Mouse (Mus musculus): Measurements from ENCODE around the gene Abcg1. TPM values are rescaled to one million over a fixed set of nuclear protein-coding genes. Genes with fewer than 3 reads are reported as not detected.

The Abcg1 gene
- polyA plus RNA-seq, 1 experiment from 2014 or later, result 9.2 TPM

- H3K4me3 ChIP-seq, result no peak overlapping the region
- H3K27me3 ChIP-seq, result no peaks in the 10 kb centered on the region
- no peak for ATAC-seq (ENCODE audit: low FRiP score, low read depth)
- no peak overlapping the region for H3K9ac ChIP-seq
- 54% methylated on average over 9 of the region's 9 CpGs for WGBS
- H3K36me3 ChIP-seq, result no peaks in the 10 kb centered on the region; the same call in 1 of the 2 replicates
- H3K9me3 ChIP-seq, result no peaks in the 10 kb centered on the region
- peaks cover 9% of the 10 kb centered on the region; the same call in 1 of the 2 replicates for H3K4me1 ChIP-seq
- H3K27ac ChIP-seq, result no peak overlapping the region
- no peak overlapping the region for H3K4me2 ChIP-seq (replicated peaks)
Observed at GRCm38 (mm10) chr17:31113191-31113856, 55.8 kb downstream of the Abcg1 start.

GRCm38 (mm10) chr17:31116063-31116462 is 58.6 kb downstream of the Abcg1 start:
- Histone ChIP-seq H3K4me1 (peaks cover 9% of the 10 kb centered on the region; the same call in 1 of the 2 replicates), H3K9me3 (no peaks in the 10 kb centered on the region), H3K27me3 (no peaks in the 10 kb centered on the region), H3K36me3 (no peaks in the 10 kb centered on the region; the same call in 1 of the 2 replicates), H3K4me3 (no peak overlapping the region), H3K4me2 (replicated peaks) (no peak overlapping the region), H3K9ac (no peak overlapping the region), H3K27ac (no peak overlapping the region)
- 60% methylated on average over 6 of the region's 6 CpGs for WGBS
- no peak for ATAC-seq (ENCODE audit: low FRiP score, low read depth)

GRCm38 (mm10) chr17:31117946-31118345 is 60.5 kb downstream of the Abcg1 start:
- no peak overlapping the region for H3K27ac ChIP-seq
- H3K4me1 ChIP-seq, result peaks cover 7% of the 10 kb centered on the region; the same call in 1 of the 2 replicates
- no peak overlapping the region for H3K9ac ChIP-seq
- ATAC-seq (ENCODE audit: low FRiP score, low read depth), result no peak
- WGBS, result 79% methylated on average over 5 of the region's 5 CpGs
- no peaks in the 10 kb centered on the region for H3K27me3 ChIP-seq
- no peak overlapping the region for H3K4me2 ChIP-seq (replicated peaks)
- H3K36me3 ChIP-seq, result no peaks in the 10 kb centered on the region
- no peaks in the 10 kb centered on the region for H3K9me3 ChIP-seq
- H3K4me3 ChIP-seq, result no peak overlapping the region

DNA sequence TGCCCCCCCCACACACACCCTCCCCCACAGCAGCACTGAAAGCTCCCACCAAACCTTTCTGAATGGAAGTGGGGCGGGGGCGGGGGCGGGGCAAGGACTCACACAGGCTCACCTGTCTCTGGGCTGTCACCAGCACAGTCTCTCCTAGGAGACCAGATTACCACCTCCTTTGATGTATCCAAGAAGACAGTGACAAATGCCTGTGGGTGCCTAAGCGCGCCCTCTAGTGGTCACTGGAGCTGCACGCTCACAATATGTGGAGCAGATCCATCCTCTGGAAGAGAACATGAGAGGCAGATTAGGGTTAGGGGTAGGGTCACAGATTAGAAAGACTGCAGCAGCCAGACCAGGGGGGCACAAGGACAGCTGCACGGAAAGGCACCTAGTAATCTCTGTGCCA is 62.0 kb downstream of the Abcg1 start:
- Histone ChIP-seq H3K27ac (no peak overlapping the region), H3K27me3 (no peaks in the 10 kb centered on the region), H3K36me3 (no peaks in the 10 kb centered on the region), H3K4me1 (no peaks in the 10 kb centered on the region), H3K9me3 (peaks cover 5% of the 10 kb centered on the region; the same call in 1 of the 2 replicates), H3K4me2 (replicated peaks) (no peak overlapping the region), H3K4me3 (no peak overlapping the region), H3K9ac (no peak overlapping the region)
- 0 out of 2 replicates have a peak, but pooled peaks have one; percentile 32 for ATAC-seq (ENCODE audit: low FRiP score, low read depth)
- 10% methylated on average over 7 of the region's 7 CpGs for WGBS

DNA sequence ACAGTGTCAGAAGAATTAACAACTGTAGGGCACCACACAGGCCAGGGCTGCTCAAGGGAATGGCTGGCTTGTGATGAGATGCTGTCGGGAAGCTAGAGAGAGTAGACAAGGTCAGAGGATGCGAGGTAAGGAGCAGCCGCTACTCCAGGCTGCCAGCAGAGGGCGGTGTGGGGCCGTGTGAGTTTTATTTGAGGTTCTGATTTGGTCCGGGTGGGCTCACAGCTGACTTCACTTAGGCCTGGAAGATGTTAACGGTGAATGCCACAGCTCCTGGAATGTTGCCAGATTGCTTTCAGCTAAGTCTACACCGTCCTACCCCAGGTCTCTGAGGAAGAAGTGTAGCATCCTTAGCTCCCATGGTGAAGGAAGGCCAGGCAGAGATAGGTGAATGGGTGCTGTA is 64.5 kb downstream of the Abcg1 start:
- Histone ChIP-seq H3K27ac (no peak overlapping the region), H3K27me3 (no peaks in the 10 kb centered on the region), H3K9me3 (peaks cover 5% of the 10 kb centered on the region; the same call in 1 of the 2 replicates), H3K36me3 (no peaks in the 10 kb centered on the region), H3K4me2 (replicated peaks) (no peak overlapping the region), H3K4me1 (peaks cover 5% of the 10 kb centered on the region; the same call in 1 of the 2 replicates), H3K4me3 (no peak overlapping the region), H3K9ac (no peak overlapping the region)
- peak; percentile 68; the same call in 1 of the 2 replicates for ATAC-seq (ENCODE audit: low FRiP score, low read depth)
- 8% methylated on average over 8 of the region's 8 CpGs for WGBS

- no peak overlapping the region for H3K27ac ChIP-seq
- WGBS, result 34% methylated on average over 9 of the region's 9 CpGs
Observed at GRCm38 (mm10) chr17:31125548-31126266, 68.2 kb downstream of the Abcg1 start.

DNA sequence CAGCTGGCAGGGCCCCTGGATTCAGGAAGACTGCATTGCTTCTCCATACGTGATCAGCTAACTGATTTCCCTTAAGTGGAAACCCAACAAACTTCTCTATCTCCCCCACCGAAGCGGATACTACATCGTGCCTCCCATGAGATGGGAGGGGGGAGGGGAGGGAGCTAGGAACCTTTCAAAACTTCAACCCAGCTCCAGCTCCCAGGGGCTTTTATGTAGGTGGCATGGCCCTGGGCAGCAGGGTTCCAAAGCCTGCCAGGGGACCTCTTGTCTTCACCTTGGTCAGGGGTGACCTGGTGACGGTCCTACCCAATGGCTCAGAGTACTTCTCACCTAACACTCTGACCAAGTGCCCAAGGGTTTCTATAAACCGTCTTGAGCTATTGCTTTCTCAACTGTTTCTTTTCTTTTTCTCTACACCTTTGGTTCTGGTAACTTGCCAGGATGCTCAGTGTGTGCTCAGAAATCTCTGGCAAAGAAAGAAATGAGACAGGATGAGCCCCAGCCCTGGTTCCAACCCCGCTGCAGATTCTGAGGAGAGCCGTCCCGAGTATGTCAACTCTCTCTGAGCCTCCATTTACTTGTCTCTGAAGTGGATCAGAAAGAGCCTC is 71.3 kb downstream of the Abcg1 start:
- Histone ChIP-seq H3K9me3 (no peaks in the 10 kb centered on the region), H3K4me2 (replicated peaks) (no peak overlapping the region), H3K9ac (no peak overlapping the region), H3K4me3 (no peak overlapping the region), H3K36me3 (no peaks in the 10 kb centered on the region), H3K27ac (no peak overlapping the region), H3K4me1 (peaks cover 5% of the 10 kb centered on the region; the same call in 1 of the 2 replicates), H3K27me3 (no peaks in the 10 kb centered on the region)
- 80% methylated on average over 9 of the region's 9 CpGs for WGBS
- no peak for ATAC-seq (ENCODE audit: low FRiP score, low read depth)

More at GRCm38 (mm10) chr17:31125548-31126266, 68.2 kb downstream of the Abcg1 start:
- Histone ChIP-seq H3K4me1 (peaks cover 5% of the 10 kb centered on the region; the same call in 1 of the 2 replicates), H3K4me3 (no peak overlapping the region), H3K27me3 (no peaks in the 10 kb centered on the region), H3K4me2 (replicated peaks) (no peak overlapping the region), H3K9ac (no peak overlapping the region), H3K9me3 (peaks cover 5% of the 10 kb centered on the region; the same call in 1 of the 2 replicates), H3K36me3 (no peaks in the 10 kb centered on the region)
- ATAC-seq (ENCODE audit: low FRiP score, low read depth), result no peak

- WGBS, result 6% methylated on average over 2 of the region's 2 CpGs
- no peaks in the 10 kb centered on the region for H3K36me3 ChIP-seq
- H3K4me1 ChIP-seq, result peaks cover 5% of the 10 kb centered on the region; the same call in 1 of the 2 replicates
- no peak within 1 kb of the TSS for H3K27ac ChIP-seq
- no peaks in the 10 kb centered on the region for H3K27me3 ChIP-seq
- no peaks in the 10 kb centered on the region for H3K9me3 ChIP-seq
- ATAC-seq (ENCODE audit: low FRiP score, low read depth), result no peak
- H3K4me3 ChIP-seq, result no peak within 1 kb of the TSS
- H3K4me2 ChIP-seq (replicated peaks), result no peak within 1 kb of the TSS
- H3K9ac ChIP-seq, result no peak within 1 kb of the TSS
Observed at GRCm38 (mm10) chr17:31129452-31129851, 72.0 kb downstream of the Abcg1 start, which contains the start of gene Tff3. Gene Tff3, minus strand, starts transcription at chr17:31129646.

GRCm38 (mm10) chr17:31131269-31131821 is 73.9 kb downstream of the Abcg1 start:
- H3K27me3 ChIP-seq, result no peaks in the 10 kb centered on the region
- no peaks in the 10 kb centered on the region for H3K4me1 ChIP-seq
- H3K4me2 ChIP-seq (replicated peaks), result no peak overlapping the region
- WGBS, result 85% methylated on average over 10 of the region's 10 CpGs
- H3K27ac ChIP-seq, result no peak overlapping the region
- H3K9me3 ChIP-seq, result no peaks in the 10 kb centered on the region
- H3K36me3 ChIP-seq, result no peaks in the 10 kb centered on the region
- H3K4me3 ChIP-seq, result no peak overlapping the region
- no peak for ATAC-seq (ENCODE audit: low FRiP score, low read depth)
- no peak overlapping the region for H3K9ac ChIP-seq

GRCm38 (mm10) chr17:31133776-31134175 is 76.3 kb downstream of the Abcg1 start:
- H3K4me1 ChIP-seq, result no peaks in the 10 kb centered on the region
- ATAC-seq (ENCODE audit: low FRiP score, low read depth), result no peak

DNA sequence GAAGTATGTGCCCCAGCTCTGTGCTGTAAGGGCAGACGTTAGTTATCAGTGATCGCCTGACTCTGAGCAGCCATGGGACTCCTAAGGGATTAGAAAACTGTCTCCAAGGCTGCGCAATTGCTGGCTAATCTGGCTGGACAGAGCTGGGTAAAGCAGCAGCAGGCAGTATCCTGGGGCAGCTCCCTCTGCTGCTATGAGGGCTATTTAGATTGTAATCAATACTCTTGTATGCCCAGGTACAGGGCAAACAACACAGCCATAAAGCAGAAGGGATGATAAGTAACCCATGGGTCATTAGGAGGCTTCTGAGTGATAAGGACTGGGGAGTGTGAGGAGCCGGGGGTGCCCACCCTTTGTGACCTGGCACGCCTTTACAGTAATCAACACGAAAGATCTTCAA is 77.4 kb downstream of the Abcg1 start:
- Histone ChIP-seq H3K36me3 (no peaks in the 10 kb centered on the region), H3K4me2 (replicated peaks) (no peak overlapping the region), H3K4me3 (no peak overlapping the region), H3K27me3 (no peaks in the 10 kb centered on the region), H3K9ac (no peak overlapping the region), H3K27ac (no peak overlapping the region), H3K4me1 (no peaks in the 10 kb centered on the region), H3K9me3 (no peaks in the 10 kb centered on the region)
- ATAC-seq (ENCODE audit: low FRiP score, low read depth), result no peak
- 79% methylated on average over 6 of the region's 6 CpGs for WGBS

More at GRCm38 (mm10) chr17:31133776-31134175, 76.3 kb downstream of the Abcg1 start:
- Histone ChIP-seq H3K27me3 (no peaks in the 10 kb centered on the region), H3K4me2 (replicated peaks) (no peak overlapping the region), H3K9ac (no peak overlapping the region), H3K36me3 (no peaks in the 10 kb centered on the region), H3K27ac (no peak overlapping the region), H3K4me3 (no peak overlapping the region), H3K9me3 (no peaks in the 10 kb centered on the region)
- 69% methylated on average over 15 of the region's 15 CpGs for WGBS

GRCm38 (mm10) chr17:31136291-31136690 is 78.8 kb downstream of the Abcg1 start:
- Histone ChIP-seq H3K4me3 (no peak overlapping the region), H3K9me3 (no peaks in the 10 kb centered on the region), H3K36me3 (no peaks in the 10 kb centered on the region), H3K9ac (no peak overlapping the region), H3K27ac (no peak overlapping the region), H3K4me1 (no peaks in the 10 kb centered on the region), H3K27me3 (no peaks in the 10 kb centered on the region), H3K4me2 (replicated peaks) (no peak overlapping the region)
- 29% methylated on average over 3 of the region's 3 CpGs for WGBS
- ATAC-seq (ENCODE audit: low FRiP score, low read depth), result no peak

All from limb, embryonic 13.5 days (tissue).